Mouse (Mus musculus) limb, embryonic 14.5 days (tissue): Measurements from ENCODE around the gene Lcmt2. TPM values are rescaled to one million over a fixed set of nuclear protein-coding genes. Genes with fewer than 3 reads are reported as not detected.

Source experiments
- ATAC-seq: fragments of 200-750 bp; cut with Nextera tagmentation; 2 replicates; pipeline ENCODE4 v1.8.0; 2017; ENCODE audit warnings: low read depth, moderate number of reproducible peaks, moderate TSS enrichment; ENCODE audit not compliant: low FRiP score
- DNase-seq: peaks from one replicate; pipeline ENCODE4 v3.0.0-alpha.2; 2015; ENCODE audit warnings: low spot score
- H3K27ac ChIP-seq: fragments of 300-500 bp; sonication (generic); replicated peaks from 2 replicates; pipeline ENCODE4 v1.5.1; 2014; ENCODE audit warnings: low read depth, mild to moderate bottlenecking, low read length, moderate library complexity, mixed read lengths
- H3K27me3 ChIP-seq: fragments of 300-500 bp; sonication (generic); 2 replicates; pipeline ENCODE4 v1.6.1; 2014; ENCODE audit warnings: low read length, mixed read lengths; ENCODE audit not compliant: control insufficient read depth, insufficient read depth
- H3K36me3 ChIP-seq: fragments of 300-500 bp; sonication (generic); 2 replicates; pipeline ENCODE4 v1.6.1; 2014; ENCODE audit warnings: mild to moderate bottlenecking, low read length, moderate library complexity, mixed read lengths; ENCODE audit not compliant: control insufficient read depth, insufficient read depth
- H3K4me1 ChIP-seq: fragments of 300-500 bp; sonication (generic); 2 replicates; pipeline ENCODE4 v1.6.1; 2014; ENCODE audit warnings: antibody characterized with exemption, low read length, mixed read lengths; ENCODE audit not compliant: control insufficient read depth, insufficient read depth
- H3K4me2 ChIP-seq: fragments of 300-500 bp; sonication (generic); replicated peaks from 2 replicates; pipeline ENCODE4 v1.6.1; 2014; ENCODE audit warnings: low read depth, mild to moderate bottlenecking, low read length, moderate library complexity; ENCODE audit not compliant: severe bottlenecking
- H3K4me3 ChIP-seq: fragments of 300-500 bp; sonication (generic); replicated peaks from 2 replicates; pipeline ENCODE4 v1.5.1; 2014; ENCODE audit warnings: low read length
- H3K9ac ChIP-seq: fragments of 300-500 bp; sonication (generic); 2 replicates; pipeline ENCODE4 v1.6.1; 2014; ENCODE audit warnings: mild to moderate bottlenecking, low read depth, low read length, moderate library complexity; ENCODE audit not compliant: severe bottlenecking
- H3K9me3 ChIP-seq: fragments of 300-500 bp; sonication (generic); 2 replicates; pipeline ENCODE4 v1.6.1; 2016; ENCODE audit warnings: low read length; ENCODE audit not compliant: control insufficient read depth
- POLR2A ChIP-seq: fragments of 200-500 bp; IDR thresholded peaks from 2 replicates; pipeline ENCODE4 v1.8.0; 2012; ENCODE audit warnings: inconsistent platforms, mild to moderate bottlenecking, moderate library complexity, borderline replicate concordance; ENCODE audit not compliant: insufficient read depth, insufficient read length; ENCODE audit errors: extremely low read depth
- WGBS: fragments of 180-500 bp; shearing (Covaris S2); extraction: QIAGEN DNeasy Blood & Tissue Kit; methylation state at CpG from one replicate; pipeline ENCODE4 v1.1.7; 2014; 5-methylcytosine and 5-hydroxymethylcytosine counted together
- polyA plus RNA-seq, 2 experiments: library from polyadenylated mRNA; depleted of rRNA in 1 of 2; stranded (reverse) in 1 of 2; unstranded in 1 of 2; fragments of >200 nt; fragmentation: Nextera tagmentation in 1 of 2; extraction: Ambion mirVana in 1 of 2; gene quantifications; 2 replicates each; pipeline versions ENCODE4 v1.2.1 to v1.2.3; 2012 to 2014

Lcmt2 gene
- polyA plus RNA-seq (2012; rRNA removed) (9.4 and 10.3 TPM in 2 replicates), polyA plus RNA-seq (2014; fragmentation: Nextera tagmentation; extraction: Ambion mirVana) (19.9 and 21.3 TPM in 2 replicates)

- 3% methylated on average over 84 of the region's 87 CpGs for WGBS
These were observed at the start of gene Lcmt2, which contains the start of gene Adal for GRCm38 (mm10) chr2:121140018-121140882. Gene Lcmt2, minus strand, starts transcription at chr2:121140653. Gene Adal, plus strand, starts transcription at chr2:121140428.

DNA sequence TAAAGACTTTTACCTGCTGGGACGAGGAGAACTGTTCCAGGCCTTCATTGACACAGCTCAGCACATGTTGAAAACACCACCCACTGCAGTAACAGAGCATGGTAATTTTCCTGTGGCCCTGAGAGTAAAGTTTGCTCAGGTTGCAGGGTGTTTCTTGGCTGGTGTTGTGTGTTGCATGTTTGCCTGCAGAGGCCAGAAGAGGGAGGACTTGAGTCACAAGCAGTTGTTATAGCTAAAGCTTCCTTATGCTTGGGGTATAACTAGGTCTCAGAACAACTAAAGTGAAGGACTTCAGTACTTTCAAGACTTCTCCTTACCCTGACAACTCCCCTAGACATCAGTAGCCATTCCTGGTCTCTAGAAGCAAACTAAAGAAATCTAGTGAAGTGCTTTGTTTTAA, 48.1 kb upstream of the Lcmt2 start:
- no peak for TF ChIP-seq POLR2A
- Histone ChIP-seq H3K9ac (no peak overlapping the region), H3K9me3 (no peaks in the 10 kb centered on the region), H3K27ac (no peak overlapping the region), H3K4me3 (no peak overlapping the region), H3K36me3 (peaks cover 92% of the 10 kb centered on the region), H3K4me2 (no peak overlapping the region), H3K27me3 (no peaks in the 10 kb centered on the region), H3K4me1 (no peaks in the 10 kb centered on the region)
- DNase-seq (no peak), ATAC-seq (no peak)
- 46% methylated on average over 1 of the region's 1 CpGs for WGBS

More at GRCm38 (mm10) chr2:121140018-121140882, at the start of gene Lcmt2, which contains the start of gene Adal:
- no peaks in the 10 kb centered on the region for H3K27me3 ChIP-seq
- DNase-seq = peak; percentile 91
- TF ChIP-seq POLR2A = peak; percentile 75; the same call in 1 of the 2 replicates
- H3K9ac ChIP-seq = peak within 1 kb of the TSS; percentile 78
- H3K4me1 ChIP-seq = peaks cover 20% of the 10 kb centered on the region; the same call in 1 of the 2 replicates
- no peaks in the 10 kb centered on the region for H3K9me3 ChIP-seq
- H3K4me2 ChIP-seq = peak within 1 kb of the TSS; percentile 74
- H3K27ac ChIP-seq = peak within 1 kb of the TSS; percentile 99
- H3K36me3 ChIP-seq = peaks cover 21% of the 10 kb centered on the region
- ATAC-seq = peak; percentile 94
- peak within 1 kb of the TSS; percentile 67 for H3K4me3 ChIP-seq

- no peak for TF ChIP-seq POLR2A
- Histone ChIP-seq H3K4me2 (no peak overlapping the region), H3K9me3 (no peaks in the 10 kb centered on the region), H3K27ac (no peak overlapping the region), H3K9ac (no peak overlapping the region), H3K36me3 (peaks cover 78% of the 10 kb centered on the region), H3K4me3 (no peak overlapping the region), H3K4me1 (no peaks in the 10 kb centered on the region), H3K27me3 (no peaks in the 10 kb centered on the region)
- ATAC-seq = no peak
- no peak for DNase-seq
- WGBS = 96% methylated on average over 7 of the region's 7 CpGs
These were observed 43.7 kb upstream of the Lcmt2 start for GRCm38 (mm10) chr2:121184142-121184541.

DNA sequence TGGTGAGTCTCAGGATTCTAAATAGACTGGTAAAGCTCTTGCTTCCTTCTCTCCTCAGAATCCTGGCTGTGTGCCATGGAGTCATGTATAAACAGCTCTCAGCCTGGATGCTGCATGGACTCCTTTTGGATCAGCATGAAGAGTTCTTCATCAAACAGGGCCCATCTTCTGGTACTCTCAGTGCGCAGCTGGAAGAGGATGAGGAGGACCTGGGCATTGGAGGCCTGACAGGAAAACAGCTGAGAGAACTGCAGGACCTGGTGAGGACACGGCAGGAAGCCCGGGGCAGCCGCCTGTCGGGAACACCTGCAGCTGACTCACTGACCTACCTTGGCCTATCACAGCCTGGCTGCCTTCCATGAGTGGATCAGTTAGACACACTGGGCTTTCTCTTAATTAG, 43.0 kb upstream of the Lcmt2 start:
- Histone ChIP-seq H3K27ac (no peak overlapping the region), H3K4me2 (no peak overlapping the region), H3K4me3 (no peak overlapping the region), H3K9me3 (no peaks in the 10 kb centered on the region), H3K36me3 (peaks cover 78% of the 10 kb centered on the region), H3K27me3 (no peaks in the 10 kb centered on the region), H3K9ac (no peak overlapping the region), H3K4me1 (no peaks in the 10 kb centered on the region)
- no peak for TF ChIP-seq POLR2A
- 90% methylated on average over 5 of the region's 5 CpGs for WGBS
- ATAC-seq (no peak), DNase-seq (no peak)

DNA sequence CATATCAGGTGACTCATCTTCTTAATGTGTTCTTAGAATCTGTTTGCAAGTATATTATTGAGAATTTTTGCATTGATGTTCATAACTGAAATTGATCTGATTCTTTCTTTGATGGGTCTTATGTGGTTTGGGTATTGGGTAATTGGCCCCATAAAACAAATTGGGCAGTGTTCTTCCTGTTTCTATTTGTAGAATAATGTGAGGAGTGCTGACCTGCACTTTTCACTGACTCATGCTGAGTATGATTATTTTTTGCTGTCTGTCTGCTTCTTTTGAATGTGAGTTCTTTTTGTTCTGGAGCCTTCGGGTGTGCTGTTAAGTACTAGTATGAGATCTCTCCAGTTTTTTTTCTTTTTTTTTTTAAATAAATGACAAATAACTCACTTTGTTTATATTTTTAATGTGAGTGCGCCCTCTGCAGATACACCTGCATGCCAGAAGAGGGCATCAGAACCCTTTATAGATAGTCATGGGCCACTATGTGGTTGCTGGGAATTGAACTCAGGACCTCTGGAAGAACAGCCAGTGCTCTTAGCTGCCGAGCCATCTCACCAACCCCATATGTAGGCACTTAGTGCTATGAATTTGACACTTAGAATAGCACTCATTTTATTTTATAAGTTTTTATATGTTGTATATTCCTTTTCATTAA, 38.5 kb upstream of the Lcmt2 start:
- H3K4me1 ChIP-seq = no peaks in the 10 kb centered on the region
- no peak overlapping the region for H3K4me2 ChIP-seq
- no peaks in the 10 kb centered on the region for H3K27me3 ChIP-seq
- H3K4me3 ChIP-seq = no peak overlapping the region
- ATAC-seq (no peak), DNase-seq (no peak)
- H3K9ac ChIP-seq = no peak overlapping the region
- peaks cover 82% of the 10 kb centered on the region for H3K36me3 ChIP-seq
- TF ChIP-seq POLR2A = no peak
- H3K9me3 ChIP-seq = no peaks in the 10 kb centered on the region
- WGBS = 86% methylated on average over 3 of the region's 3 CpGs
- H3K27ac ChIP-seq = no peak overlapping the region
